Mouse (Mus musculus): Measurements from ENCODE around the gene Grin2d. TPM values are rescaled to one million over a fixed set of nuclear protein-coding genes. Genes with fewer than 3 reads are reported as not detected.

Grin2d gene
- total RNA-seq, 2 experiments from 2014 or later, result 13.4 to 14.7 TPM

DNA sequence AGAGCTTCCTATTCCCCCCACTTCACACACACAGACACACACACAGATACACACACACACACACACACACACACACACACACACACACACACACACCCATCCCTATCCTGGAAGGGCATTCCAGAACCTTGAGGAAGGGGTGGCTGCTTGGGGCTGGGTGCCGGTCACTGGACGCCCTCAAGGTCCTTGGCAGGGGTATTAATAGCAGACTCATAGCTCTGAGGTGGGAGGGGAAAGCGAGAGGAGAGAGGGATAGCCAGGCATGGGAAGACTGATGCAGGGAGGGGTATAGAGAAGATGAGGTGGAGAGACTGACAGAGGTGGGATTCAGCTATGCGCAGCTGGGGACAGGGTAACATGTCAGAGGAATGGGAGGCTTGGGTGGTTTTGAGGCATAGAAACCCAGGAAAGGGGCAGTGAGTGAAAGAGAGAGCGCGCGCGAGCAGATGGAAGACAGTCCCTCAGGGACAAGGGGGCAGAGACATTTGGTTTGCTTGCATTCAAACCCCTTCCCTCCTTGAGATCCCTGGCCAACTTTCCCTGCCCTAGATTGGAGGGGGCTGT is 9.0 kb downstream of the Grin2d start:
- DNase-seq (ENCODE audit: extremely low spot score in 1 of 2, low spot score in 2 of 2), result no peak
- no peak overlapping the region; the same call in 1 of the 2 replicates for H3K27ac ChIP-seq
- H3K4me3 ChIP-seq, result peak overlapping the region; percentile 22; the same call in 1 of the 2 replicates
- TF ChIP-seq CTCF (IDR thresholded peaks at IDR 0.05), result no peak
- intact Hi-C loops (cut with DNase I), result no loop called here

DNA sequence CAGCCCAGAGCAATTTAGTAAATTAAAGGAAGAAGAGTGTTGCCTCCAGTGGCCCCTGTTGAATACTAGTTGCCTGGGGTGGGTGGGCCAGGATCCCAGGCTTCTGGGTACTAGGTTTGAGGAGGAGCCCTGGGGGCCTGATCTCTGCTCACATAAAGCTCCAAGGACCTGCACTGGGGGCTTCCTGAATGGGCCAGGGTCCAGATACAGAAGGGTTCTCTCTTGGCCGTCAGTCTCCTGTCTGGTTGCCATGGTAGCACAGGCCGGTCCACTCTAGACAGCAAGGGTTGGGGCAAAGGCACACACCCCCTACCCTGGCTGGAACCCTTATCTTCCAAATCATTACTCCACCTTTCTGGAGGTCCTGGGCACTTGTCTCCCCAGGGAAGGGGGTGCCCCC is 10.3 kb downstream of the Grin2d start:
- no peak for TF ChIP-seq CTCF (IDR thresholded peaks at IDR 0.05)
- H3K27ac ChIP-seq, result no peak overlapping the region
- no peak overlapping the region for H3K4me3 ChIP-seq
- intact Hi-C loops (cut with DNase I), result no loop called here
- no peak for DNase-seq (ENCODE audit: extremely low spot score in 1 of 2, low spot score in 2 of 2)

DNA sequence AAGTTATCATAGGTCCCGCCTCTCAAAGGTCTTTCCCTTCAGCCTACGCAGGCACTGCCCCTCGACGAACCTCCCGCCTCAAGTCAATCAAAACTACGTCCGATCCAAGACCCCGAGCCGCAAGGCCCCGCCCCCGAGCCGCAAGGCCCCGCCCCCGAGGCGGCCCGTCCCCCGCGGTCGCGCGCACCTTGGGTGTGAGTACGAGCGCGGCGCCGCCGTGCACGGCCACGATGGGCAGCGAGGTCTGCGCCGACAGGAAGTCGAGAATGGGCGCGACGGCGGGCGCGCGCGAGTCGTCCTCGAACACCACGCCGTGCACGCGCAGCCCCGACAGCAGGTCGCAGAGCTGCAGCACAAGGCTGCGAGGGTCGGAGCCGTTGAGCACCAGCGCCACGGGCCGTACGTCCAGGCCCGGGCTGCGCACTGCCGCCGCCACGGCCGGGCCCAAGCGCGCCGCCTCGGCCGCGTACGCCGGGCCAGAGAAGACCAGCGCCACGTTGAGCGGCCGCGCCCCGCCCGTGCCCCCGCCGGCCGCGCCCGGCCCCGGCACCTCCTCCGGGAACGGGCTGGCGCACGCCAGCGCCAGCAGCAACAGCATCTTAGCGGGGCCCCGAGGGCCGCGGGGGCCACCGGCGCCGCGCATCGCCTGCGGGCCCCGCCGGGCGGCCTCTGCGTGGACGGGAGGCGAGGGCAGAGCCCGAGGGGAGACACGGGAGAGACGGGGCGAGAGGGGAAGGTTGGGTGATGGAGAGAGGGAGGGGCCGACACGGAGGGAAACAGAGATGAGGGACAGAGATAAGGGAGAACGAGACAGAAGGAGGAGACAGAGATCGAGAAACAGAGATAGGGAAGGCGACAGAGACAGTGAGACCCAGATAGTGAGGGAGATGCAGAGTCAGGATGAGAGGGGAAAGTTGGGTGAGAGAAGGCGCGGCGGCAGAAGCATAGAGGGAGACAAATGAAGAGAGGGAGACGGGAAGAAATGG is 12.0 kb downstream of the Grin2d start:
- intact Hi-C loops (cut with DNase I), result no loop called here
- Histone ChIP-seq H3K4me3 (peak overlapping the region; percentile 50), H3K27ac (peak overlapping the region; percentile 30; the same call in 1 of the 2 replicates)
- peak; percentile 77 to 82 for DNase-seq (ENCODE audit: extremely low spot score in 1 of 2, low spot score in 2 of 2)
- TF ChIP-seq CTCF (IDR thresholded peaks at IDR 0.05), result no peak

DNA sequence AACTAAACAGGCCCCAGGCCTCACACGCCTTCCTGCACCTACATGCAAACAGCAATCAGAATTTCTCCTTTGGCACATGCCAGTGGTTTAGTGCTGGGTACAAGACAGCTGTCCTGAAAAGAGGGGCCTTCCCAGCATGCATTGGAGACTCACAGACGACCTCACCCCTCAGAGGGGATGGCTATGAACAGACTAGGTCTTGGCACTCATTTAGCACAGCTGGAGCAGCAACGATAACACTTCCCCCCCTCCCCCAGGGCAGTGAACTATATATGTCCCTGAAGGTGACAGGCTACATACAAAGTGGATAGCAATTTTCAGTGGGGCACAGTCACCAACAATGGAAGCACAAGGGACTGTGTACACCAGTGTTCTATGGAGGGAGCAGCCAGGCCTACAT is 13.7 kb downstream of the Grin2d start:
- TF ChIP-seq CTCF (IDR thresholded peaks at IDR 0.05), result no peak
- intact Hi-C loops (cut with DNase I), result no loop called here
- no peak for DNase-seq (ENCODE audit: extremely low spot score in 1 of 2, low spot score in 2 of 2)
- Histone ChIP-seq H3K4me3 (no peak overlapping the region), H3K27ac (no peak overlapping the region)

DNA sequence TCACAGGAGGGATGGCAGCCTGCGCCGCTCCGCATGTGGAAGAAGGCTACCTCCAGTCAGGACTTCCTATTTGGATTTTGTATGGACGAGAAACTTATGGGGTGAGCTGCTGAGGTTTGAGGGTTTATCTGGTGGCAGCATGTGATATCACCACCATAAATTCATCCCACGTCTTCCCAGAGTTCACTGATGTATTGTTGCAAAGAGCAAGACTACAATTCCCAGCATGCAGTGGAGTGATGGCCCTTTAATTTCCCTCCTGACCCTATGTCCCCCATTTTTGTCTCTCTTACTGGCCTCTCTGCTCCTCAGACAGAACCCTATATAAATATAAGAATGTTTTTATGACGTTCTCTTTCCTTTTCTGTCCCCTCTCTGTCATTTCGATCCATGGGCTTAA is 15.4 kb downstream of the Grin2d start:
- Histone ChIP-seq H3K4me3 (no peak overlapping the region), H3K27ac (no peak overlapping the region)
- no peak for TF ChIP-seq CTCF (IDR thresholded peaks at IDR 0.05)
- intact Hi-C loops (cut with DNase I), result no loop called here
- no peak for DNase-seq (ENCODE audit: extremely low spot score in 1 of 2, low spot score in 2 of 2)

DNA sequence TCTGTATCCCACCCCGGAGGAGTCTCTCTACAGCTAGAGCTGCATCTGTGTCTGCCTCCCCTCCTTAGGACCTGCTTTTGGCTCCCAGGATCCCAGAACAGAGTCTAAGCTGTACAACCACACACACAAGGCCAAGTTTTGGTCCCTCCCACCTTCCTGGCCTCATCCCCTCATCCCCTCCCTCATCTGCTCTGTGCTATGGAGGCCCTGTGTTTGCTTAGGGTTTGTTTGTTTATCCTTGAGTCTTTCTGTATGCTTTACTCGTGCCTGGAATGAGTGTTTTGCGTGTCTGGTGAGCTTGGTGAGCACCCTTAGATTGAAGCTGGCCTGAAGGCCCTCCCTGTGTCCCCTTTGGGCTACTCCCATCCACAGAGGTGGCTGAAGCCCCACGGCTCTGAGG is 19.2 kb downstream of the Grin2d start:
- no peak for DNase-seq (ENCODE audit: extremely low spot score in 1 of 2, low spot score in 2 of 2)
- no peak for TF ChIP-seq CTCF (IDR thresholded peaks at IDR 0.05)
- intact Hi-C loops (cut with DNase I), result loop anchor here (10.0 kb wide), 1 partner anchor 356 kb away; no protein-coding TSS in a partner anchor
- H3K27ac ChIP-seq, result no peak overlapping the region
- no peak overlapping the region for H3K4me3 ChIP-seq

DNA sequence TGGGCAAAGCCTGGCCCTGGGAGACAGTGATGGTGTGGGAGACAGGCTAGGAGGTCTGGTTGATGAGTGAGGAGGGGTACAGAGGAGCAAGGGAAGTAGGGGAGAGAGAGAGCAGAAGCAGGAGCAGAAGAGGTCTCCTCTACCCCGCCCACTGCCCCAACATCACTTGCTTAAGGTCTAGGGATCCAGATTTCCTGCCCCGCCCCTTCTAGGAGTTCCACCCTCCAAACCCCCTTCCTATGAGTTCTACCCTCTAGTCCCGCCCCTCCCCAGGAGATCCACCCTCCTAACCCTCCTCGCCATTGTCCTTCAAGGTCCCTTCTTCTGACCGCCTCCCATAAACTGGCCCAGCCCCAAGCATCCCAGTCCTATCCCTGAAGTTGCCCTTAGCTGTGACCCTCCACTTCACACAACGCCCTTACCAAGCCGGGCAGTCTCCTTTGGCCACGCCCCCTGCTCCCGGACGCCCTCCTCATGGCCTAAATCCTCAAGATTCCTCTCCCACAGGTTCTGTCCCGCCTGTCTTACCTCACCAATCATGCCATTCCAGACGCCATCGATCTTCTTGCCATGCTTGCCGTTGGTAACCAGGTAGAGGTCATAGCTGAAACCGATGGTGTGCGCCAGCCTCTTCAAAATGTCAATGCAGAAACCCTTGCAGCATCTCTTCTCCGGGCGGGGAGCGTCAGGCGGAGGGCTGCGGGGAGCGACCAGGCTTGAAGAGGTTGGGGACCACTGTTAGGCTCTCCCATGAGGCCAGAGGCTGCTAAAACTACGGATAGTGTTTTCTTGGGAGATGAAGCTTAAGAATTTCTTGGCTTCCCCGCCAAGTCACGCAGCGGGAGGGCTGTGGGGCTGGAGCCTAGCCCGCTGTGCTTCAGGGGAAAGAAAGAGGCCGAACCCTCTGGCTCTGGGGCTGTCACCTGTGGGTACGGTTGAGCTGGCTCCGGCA is 21.0 kb downstream of the Grin2d start:
- peak overlapping the region; percentile 28 for H3K4me3 ChIP-seq
- intact Hi-C loops (cut with DNase I), result loop anchor here (10.0 kb wide), 1 partner anchor 358 kb away; no protein-coding TSS in a partner anchor
- no peak for TF ChIP-seq CTCF (IDR thresholded peaks at IDR 0.05)
- H3K27ac ChIP-seq, result no peak overlapping the region
- DNase-seq (ENCODE audit: extremely low spot score in 1 of 2, low spot score in 2 of 2), result no peak

DNA sequence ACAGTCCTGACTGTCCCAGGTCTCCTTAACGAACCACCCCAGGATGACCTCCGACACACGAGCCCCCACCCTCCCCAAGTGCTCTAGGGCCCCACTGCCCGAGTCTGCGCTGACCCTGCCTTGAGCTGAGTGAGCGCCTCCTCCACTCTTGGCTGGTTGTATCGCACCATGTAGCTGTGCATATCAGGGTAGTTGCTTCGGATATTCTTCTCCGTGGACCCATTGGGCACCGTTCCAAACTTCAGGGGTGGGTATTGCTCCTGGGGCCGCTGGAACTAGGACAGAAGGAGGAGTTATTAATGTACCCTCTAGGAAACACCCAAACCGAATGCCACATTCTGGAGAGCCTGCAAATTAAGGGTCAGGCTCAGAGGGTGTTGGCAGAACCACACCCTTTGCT is 25.1 kb downstream of the Grin2d start:
- intact Hi-C loops (cut with DNase I), result loop anchor here (10.0 kb wide), 1 partner anchor 362 kb away; no protein-coding TSS in a partner anchor
- Histone ChIP-seq H3K4me3 (no peak overlapping the region), H3K27ac (no peak overlapping the region)
- no peak for DNase-seq (ENCODE audit: extremely low spot score in 1 of 2, low spot score in 2 of 2)
- TF ChIP-seq CTCF (IDR thresholded peaks at IDR 0.05), result no peak

DNA sequence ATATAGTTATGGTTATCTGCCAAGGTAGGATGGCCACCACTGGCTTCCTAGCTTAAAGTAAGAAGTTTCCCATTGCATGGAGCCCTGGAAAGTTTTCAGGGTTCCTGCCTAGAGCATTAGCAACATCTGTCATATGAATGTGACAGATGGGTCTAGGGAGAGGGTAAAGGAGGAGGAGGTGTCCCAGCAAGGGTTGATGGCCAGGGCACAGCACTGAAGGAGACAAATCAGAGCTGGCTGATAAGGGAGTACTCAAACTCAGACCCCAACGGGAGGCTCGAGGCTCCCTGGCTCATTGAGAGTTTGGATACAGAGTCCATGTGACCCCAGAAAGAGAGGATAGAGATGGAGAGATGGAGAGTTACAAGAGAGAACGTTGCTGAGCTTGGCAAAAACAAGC is 27.5 kb downstream of the Grin2d start:
- intact Hi-C loops (cut with DNase I), result loop anchor here (10.0 kb wide), 1 partner anchor 364 kb away; no protein-coding TSS in a partner anchor

DNA sequence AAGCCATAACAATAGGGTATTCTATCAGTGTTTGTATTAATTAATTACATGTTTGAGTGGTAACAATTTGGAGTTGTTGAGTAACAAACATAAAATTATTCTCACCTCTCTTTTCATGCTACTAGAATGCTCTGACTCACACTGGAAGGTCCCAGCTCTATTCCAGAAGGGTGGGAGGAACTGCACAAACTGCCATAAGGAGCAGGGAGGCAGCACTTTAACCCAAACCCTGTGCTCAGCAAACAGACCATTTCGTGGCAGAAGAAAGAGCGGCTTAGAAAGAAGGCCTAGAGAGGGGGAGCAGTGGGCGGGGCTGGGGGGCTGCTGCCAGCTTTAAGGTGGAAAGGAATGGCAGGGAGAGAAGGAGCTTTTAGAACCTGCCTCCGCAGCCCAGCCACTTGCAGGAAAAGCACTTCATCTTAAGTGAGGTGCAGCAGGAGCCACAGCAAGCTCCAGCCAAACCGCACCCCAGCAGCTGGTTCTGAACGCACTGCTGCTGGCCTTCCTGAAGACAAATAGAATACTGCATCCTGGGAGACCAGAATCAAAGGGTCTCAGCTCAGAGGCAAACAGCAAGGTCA is 29.6 kb downstream of the Grin2d start:
- intact Hi-C loops (cut with DNase I), result no loop called here
- no peak for DNase-seq (ENCODE audit: extremely low spot score in 1 of 2, low spot score in 2 of 2)
- Histone ChIP-seq H3K27ac (no peak overlapping the region), H3K4me3 (no peak overlapping the region)
- no peak for TF ChIP-seq CTCF (IDR thresholded peaks at IDR 0.05)

More for the DNA sequence above, 27.5 kb downstream of the Grin2d start:
- TF ChIP-seq CTCF (IDR thresholded peaks at IDR 0.05), result no peak
- DNase-seq (ENCODE audit: extremely low spot score in 1 of 2, low spot score in 2 of 2), result no peak
- no peak overlapping the region for H3K4me3 ChIP-seq
- no peak overlapping the region for H3K27ac ChIP-seq
